Mouse (Mus musculus) cerebellum, adult 2 months (tissue): Measurements from ENCODE around the gene Mast4.

Experiments
- CTCF ChIP-seq: fragments of 200-500 bp; IDR thresholded peaks from 2 replicates; pipeline ENCODE4 v1.5.1; 2011; ENCODE audit warnings: low read depth, mild to moderate bottlenecking, control low read depth, low read length, moderate library complexity, borderline replicate concordance; ENCODE audit not compliant: insufficient read depth
- POLR2A ChIP-seq: fragments of 200-500 bp; IDR thresholded peaks from 2 replicates; pipeline ENCODE4 v1.6.1; 2011; ENCODE audit warnings: low read length, control low read depth, borderline replicate concordance; ENCODE audit not compliant: insufficient read depth

GRCm38 (mm10) chr13:103328299-103328698 lies 6.0 kb downstream of the Mast4 start:
- TF ChIP-seq POLR2A, result no peak
- no peak for TF ChIP-seq CTCF
